10 mouse cellular contexts compared by ENCODE assay signal in the genomic region with DNA sequence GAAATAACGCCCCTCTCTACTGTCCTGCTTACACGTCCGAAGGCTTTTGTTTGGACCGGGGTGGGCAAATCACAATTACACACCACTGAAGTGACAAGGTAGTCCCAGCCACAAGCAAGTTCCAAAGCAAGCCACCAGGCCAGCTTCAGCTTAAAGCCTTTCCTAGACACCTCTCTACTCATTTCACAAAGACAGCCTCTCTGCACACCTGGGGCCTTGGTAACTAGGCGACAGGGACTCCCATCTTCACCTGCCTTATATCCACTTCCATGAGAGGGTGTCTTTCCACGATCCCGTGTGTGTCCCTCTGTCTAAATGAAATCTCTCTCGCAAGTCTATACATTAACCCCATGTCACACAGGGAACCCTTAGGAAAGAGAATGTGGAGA.
A peak's percentile ranks its signal among the peaks of the same experiment; 100 is the strongest.
DNase-seq lines count a peak whose midpoint lies in the region; ATAC-seq and TF ChIP-seq lines count a peak whose summit lies in the region.
"Had no signal": no experiment of that assay in that cellular context is flagged by ENCODE, and none has a peak within 500 bp of the region (broad histone marks: within the 10 kb centered on the region; RNA-seq: fewer than 3 reads in every experiment).

No protein-coding gene starts in this region.

- TF ChIP-seq POLR2A in cortical plate, adult 2 months (IDR thresholded peaks at IDR 0.05; ENCODE audit: extremely low read depth, insufficient read depth, low read length) = no peak

- TF ChIP-seq EP300 in heart, postnatal 0 days (IDR thresholded peaks at IDR 0.05; ENCODE audit: low read depth) = no peak

- H3K27ac ChIP-seq in heart, postnatal 0 days (ENCODE audit: low read depth) = peak overlapping the region; percentile 61
- no peak overlapping the region for H3K27ac ChIP-seq in cortical plate, adult 2 months (ENCODE audit: insufficient read depth, low read length)
- peak overlapping the region; percentile 65 for H3K27ac ChIP-seq in hindbrain, embryonic 15.5 days (replicated peaks)
- peak overlapping the region; percentile 54 for H3K27ac ChIP-seq in midbrain, embryonic 15.5 days

- no peaks in the 10 kb centered on the region for H3K9me3 ChIP-seq in heart, postnatal 0 days (replicated peaks; ENCODE audit: control insufficient read depth, low read length)
- H3K9me3 ChIP-seq in hindbrain, embryonic 15.5 days = no peaks in the 10 kb centered on the region
- no peaks in the 10 kb centered on the region for H3K9me3 ChIP-seq in midbrain, embryonic 15.5 days
- H3K9me3 ChIP-seq: G1E had no signal

- no peaks in the 10 kb centered on the region for H3K27me3 ChIP-seq in heart, postnatal 0 days (ENCODE audit: control insufficient read depth, insufficient read depth, low read length)
- no peaks in the 10 kb centered on the region for H3K27me3 ChIP-seq in hindbrain, embryonic 15.5 days
- H3K27me3 ChIP-seq in midbrain, embryonic 15.5 days (replicated peaks) = no peaks in the 10 kb centered on the region

- 21% methylated on average over 8 of the region's 8 CpGs for WGBS in heart, postnatal 0 days
- 7% methylated on average over 8 of the region's 8 CpGs for WGBS in hindbrain, embryonic 15.5 days
- WGBS in midbrain, embryonic 15.5 days = 14% methylated on average over 8 of the region's 8 CpGs

- no peak for TF ChIP-seq CTCF in heart, postnatal 0 days (IDR thresholded peaks at IDR 0.05; ENCODE audit: low read depth)
- TF ChIP-seq CTCF in cortical plate, adult 2 months (IDR thresholded peaks at IDR 0.05; ENCODE audit: extremely low read depth, insufficient read depth, low read length) = no peak

- ATAC-seq in heart, postnatal 0 days (ENCODE audit: insufficient read depth, low read depth) = no peak
- no peak; the same call in 1 of the 2 replicates for ATAC-seq in hindbrain, embryonic 15.5 days (ENCODE audit: low FRiP score, low read depth)
- ATAC-seq in midbrain, embryonic 15.5 days (replicated peaks) = peak; percentile 68

- H3K4me1 ChIP-seq in heart, postnatal 0 days (ENCODE audit: control insufficient read depth, insufficient read depth) = peaks cover 46% of the 10 kb centered on the region
- H3K4me1 ChIP-seq in cortical plate, adult 2 months (ENCODE audit: control insufficient read depth, insufficient read depth, low read length) = no peaks in the 10 kb centered on the region
- H3K4me1 ChIP-seq in hindbrain, embryonic 15.5 days (replicated peaks) = peaks cover 15% of the 10 kb centered on the region
- peaks cover 23% of the 10 kb centered on the region for H3K4me1 ChIP-seq in midbrain, embryonic 15.5 days

- H3K4me2 ChIP-seq in heart, postnatal 0 days (ENCODE audit: low read depth, low read length) = peak overlapping the region; percentile 72
- H3K4me2 ChIP-seq in hindbrain, embryonic 15.5 days = peak overlapping the region; percentile 86
- peak overlapping the region; percentile 93 for H3K4me2 ChIP-seq in midbrain, embryonic 15.5 days

- H3K4me3 ChIP-seq in heart, postnatal 0 days (ENCODE audit: low read depth, low read length) = peak overlapping the region; percentile 57
- H3K4me3 ChIP-seq in cortical plate, adult 2 months (ENCODE audit: insufficient read depth, low read length) = peak overlapping the region; percentile 30; the same call in 1 of the 2 replicates
- peak overlapping the region; percentile 56 for H3K4me3 ChIP-seq in hindbrain, embryonic 15.5 days
- peak overlapping the region; percentile 58 for H3K4me3 ChIP-seq in midbrain, embryonic 15.5 days

- DNase-seq in heart, postnatal 0 days (ENCODE audit: low spot score) = no peak
- DNase-seq in heart, adult 11 months = no peak
- DNase-seq in ovary, postnatal 14 days (ENCODE audit: low spot score) = no peak
- DNase-seq in right cerebral cortex, postnatal 36 days (ENCODE audit: low spot score in 2 of 2) = no peak
- no peak for DNase-seq in thymus, postnatal 36 days
- DNase-seq: cerebellum, adult 11 months had no signal

- peak overlapping the region; percentile 61 for H3K9ac ChIP-seq in heart, postnatal 0 days (replicated peaks; ENCODE audit: low read depth, low read length)
- H3K9ac ChIP-seq in hindbrain, embryonic 15.5 days = peak overlapping the region; percentile 44
- H3K9ac ChIP-seq in midbrain, embryonic 15.5 days = peak overlapping the region; percentile 43

- H3K36me3 ChIP-seq in heart, postnatal 0 days (replicated peaks; ENCODE audit: control insufficient read depth, insufficient read depth, low read length) = peaks cover 7% of the 10 kb centered on the region
- H3K36me3 ChIP-seq in hindbrain, embryonic 15.5 days = no peaks in the 10 kb centered on the region
- no peaks in the 10 kb centered on the region for H3K36me3 ChIP-seq in midbrain, embryonic 15.5 days (replicated peaks)
- H3K36me3 ChIP-seq: G1E had no signal
